Mouse (Mus musculus): ENCODE measurements around the gene Bcl2l12.

DNA sequence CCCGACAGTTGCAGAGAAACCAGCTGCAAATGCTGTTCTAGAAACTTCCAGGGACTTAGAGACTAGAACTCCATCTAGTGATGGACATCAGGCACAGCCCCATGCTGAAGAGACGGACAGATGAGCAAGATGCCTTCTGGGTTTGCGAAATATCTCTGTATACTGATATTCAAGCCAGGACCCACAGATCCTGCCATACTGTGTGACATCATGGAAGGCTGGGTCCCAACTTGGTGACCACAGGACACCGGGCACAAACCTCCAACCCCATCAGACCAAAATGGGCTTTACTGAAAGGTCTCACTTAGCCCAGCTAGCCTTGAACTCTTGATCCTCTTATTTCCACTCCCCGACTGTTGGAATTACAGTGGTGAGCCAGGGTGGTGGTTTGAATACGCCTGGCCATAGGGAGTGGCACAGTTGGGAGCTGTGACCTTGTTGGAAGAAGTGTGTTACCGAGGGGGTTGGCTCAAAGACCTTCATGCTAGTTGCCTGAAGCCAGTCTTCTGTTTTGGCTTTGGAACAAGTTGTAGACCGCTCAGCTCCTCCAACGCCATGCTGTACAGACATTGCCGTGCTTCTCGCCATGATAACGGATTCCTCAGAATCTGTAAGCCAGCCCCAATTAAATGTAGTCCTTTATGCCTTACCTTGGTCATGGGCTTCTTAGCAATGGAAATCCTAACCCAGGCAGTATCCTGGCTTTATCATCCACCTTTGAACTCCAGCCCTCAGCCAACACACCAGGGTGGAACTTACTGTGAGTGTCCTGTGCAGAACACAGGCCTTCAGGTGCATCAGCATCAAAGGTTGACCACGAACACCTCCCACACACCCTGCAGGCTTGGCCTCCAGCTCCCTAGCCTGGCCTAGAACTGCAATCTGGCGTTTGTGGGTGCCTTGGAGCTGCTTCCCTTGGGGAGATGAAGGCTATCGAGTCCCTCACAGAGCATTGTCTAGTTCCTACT, 26.1 kb upstream of the Bcl2l12 start:
- TF ChIP-seq CTCF (IDR thresholded peaks at IDR 0.05; ENCODE audit: low read depth) (no peak), EP300 (IDR thresholded peaks at IDR 0.05; ENCODE audit: low read depth) (no peak)

Measured in liver, embryonic 14.5 days (tissue).